Mouse (Mus musculus): Measurements from ENCODE around the gene Ripor1. TPM values are rescaled to one million over a fixed set of nuclear protein-coding genes. Genes with fewer than 3 reads are reported as not detected.

The Ripor1 gene
- polyA plus RNA-seq, 1 experiment from 2014 or later, result 19.5 TPM

GRCm38 (mm10) chr8:105620946-105621720 lies 16.1 kb downstream of the Ripor1 start:
- Histone ChIP-seq H3K27ac (replicated peaks) (no peak overlapping the region), H3K4me1 (peaks cover 19% of the 10 kb centered on the region), H3K9ac (replicated peaks) (no peak overlapping the region; the same call in 1 of the 2 replicates), H3K9me3 (no peaks in the 10 kb centered on the region), H3K4me3 (no peak overlapping the region), H3K27me3 (no peaks in the 10 kb centered on the region), H3K36me3 (peaks cover 64% of the 10 kb centered on the region), H3K4me2 (replicated peaks) (no peak overlapping the region)
- 91% methylated on average over 21 of the region's 21 CpGs for WGBS
- no peak for ATAC-seq (ENCODE audit: low FRiP score, low read depth)

GRCm38 (mm10) chr8:105621841-105622240 lies 16.8 kb downstream of the Ripor1 start:
- Histone ChIP-seq H3K27me3 (no peaks in the 10 kb centered on the region), H3K9me3 (no peaks in the 10 kb centered on the region), H3K4me1 (peaks cover 19% of the 10 kb centered on the region), H3K36me3 (peaks cover 57% of the 10 kb centered on the region), H3K9ac (replicated peaks) (no peak overlapping the region; the same call in 1 of the 2 replicates), H3K4me3 (no peak overlapping the region), H3K4me2 (replicated peaks) (no peak overlapping the region), H3K27ac (replicated peaks) (peak overlapping the region; percentile 75)
- no peak for ATAC-seq (ENCODE audit: low FRiP score, low read depth)
- 77% methylated on average over 4 of the region's 4 CpGs for WGBS

GRCm38 (mm10) chr8:105622421-105622920 lies 17.4 kb downstream of the Ripor1 start:
- no peak overlapping the region for H3K9ac ChIP-seq (replicated peaks)
- no peaks in the 10 kb centered on the region for H3K27me3 ChIP-seq
- H3K36me3 ChIP-seq, result peaks cover 51% of the 10 kb centered on the region
- WGBS, result 8% methylated on average over 8 of the region's 8 CpGs
- ATAC-seq (ENCODE audit: low FRiP score, low read depth), result peak; percentile 87
- H3K9me3 ChIP-seq, result no peaks in the 10 kb centered on the region
- no peak overlapping the region for H3K4me2 ChIP-seq (replicated peaks)
- H3K4me1 ChIP-seq, result peaks cover 19% of the 10 kb centered on the region
- H3K4me3 ChIP-seq, result no peak overlapping the region
- H3K27ac ChIP-seq (replicated peaks), result peak overlapping the region; percentile 75

- Histone ChIP-seq H3K27ac (replicated peaks) (0 out of 2 replicates have a peak overlapping the region, but pooled peaks have one; percentile 75), H3K36me3 (peaks cover 44% of the 10 kb centered on the region), H3K4me1 (peaks cover 19% of the 10 kb centered on the region), H3K4me3 (no peak overlapping the region), H3K4me2 (replicated peaks) (no peak overlapping the region), H3K27me3 (no peaks in the 10 kb centered on the region), H3K9ac (replicated peaks) (no peak overlapping the region; the same call in 1 of the 2 replicates), H3K9me3 (no peaks in the 10 kb centered on the region)
- WGBS, result 23% methylated on average over 5 of the region's 5 CpGs
- ATAC-seq (ENCODE audit: low FRiP score, low read depth), result no peak
These were observed 18.1 kb downstream of the Ripor1 start for GRCm38 (mm10) chr8:105623118-105623517.

- H3K4me2 ChIP-seq (replicated peaks), result no peak overlapping the region
- H3K4me3 ChIP-seq, result no peak overlapping the region
- peaks cover 38% of the 10 kb centered on the region for H3K36me3 ChIP-seq
- H3K9me3 ChIP-seq, result no peaks in the 10 kb centered on the region
- H3K27me3 ChIP-seq, result no peaks in the 10 kb centered on the region
- H3K27ac ChIP-seq (replicated peaks), result peak overlapping the region; percentile 20; the same call in 1 of the 2 replicates
- no peak overlapping the region; the same call in 1 of the 2 replicates for H3K9ac ChIP-seq (replicated peaks)
- ATAC-seq (ENCODE audit: low FRiP score, low read depth), result no peak
- peaks cover 19% of the 10 kb centered on the region for H3K4me1 ChIP-seq
- 54% methylated on average over 7 of the region's 7 CpGs for WGBS
These were observed 18.7 kb downstream of the Ripor1 start for GRCm38 (mm10) chr8:105623679-105624245.

GRCm38 (mm10) chr8:105624401-105624800 lies 19.3 kb downstream of the Ripor1 start:
- H3K4me3 ChIP-seq, result no peak overlapping the region
- H3K9ac ChIP-seq (replicated peaks), result no peak overlapping the region
- no peaks in the 10 kb centered on the region for H3K27me3 ChIP-seq
- no peak for ATAC-seq (ENCODE audit: low FRiP score, low read depth)
- no peak overlapping the region for H3K27ac ChIP-seq (replicated peaks)
- H3K9me3 ChIP-seq, result no peaks in the 10 kb centered on the region
- H3K4me1 ChIP-seq, result peaks cover 19% of the 10 kb centered on the region
- peaks cover 31% of the 10 kb centered on the region for H3K36me3 ChIP-seq
- 68% methylated on average over 3 of the region's 3 CpGs for WGBS
- no peak overlapping the region for H3K4me2 ChIP-seq (replicated peaks)

- H3K9me3 ChIP-seq, result no peaks in the 10 kb centered on the region
- no peak for ATAC-seq (ENCODE audit: low FRiP score, low read depth)
- H3K9ac ChIP-seq (replicated peaks), result no peak overlapping the region
- H3K4me1 ChIP-seq, result peaks cover 19% of the 10 kb centered on the region
- H3K27ac ChIP-seq (replicated peaks), result no peak overlapping the region
- peaks cover 27% of the 10 kb centered on the region for H3K36me3 ChIP-seq
- no peak overlapping the region for H3K4me2 ChIP-seq (replicated peaks)
- no peaks in the 10 kb centered on the region for H3K27me3 ChIP-seq
- 81% methylated on average over 1 of the region's 1 CpGs for WGBS
- H3K4me3 ChIP-seq, result no peak overlapping the region
These were observed 19.8 kb downstream of the Ripor1 start for GRCm38 (mm10) chr8:105624831-105625230.

GRCm38 (mm10) chr8:105626086-105626485 lies 21.0 kb downstream of the Ripor1 start:
- H3K9ac ChIP-seq (replicated peaks), result no peak overlapping the region
- H3K36me3 ChIP-seq, result peaks cover 15% of the 10 kb centered on the region
- no peak overlapping the region for H3K27ac ChIP-seq (replicated peaks)
- no peaks in the 10 kb centered on the region for H3K9me3 ChIP-seq
- H3K4me2 ChIP-seq (replicated peaks), result no peak overlapping the region
- no peak for ATAC-seq (ENCODE audit: low FRiP score, low read depth)
- H3K27me3 ChIP-seq, result no peaks in the 10 kb centered on the region
- H3K4me3 ChIP-seq, result no peak overlapping the region
- peaks cover 19% of the 10 kb centered on the region for H3K4me1 ChIP-seq
- 86% methylated on average over 1 of the region's 1 CpGs for WGBS

- Histone ChIP-seq H3K9me3 (no peaks in the 10 kb centered on the region), H3K4me3 (no peak overlapping the region), H3K27ac (replicated peaks) (no peak overlapping the region), H3K9ac (replicated peaks) (no peak overlapping the region), H3K27me3 (no peaks in the 10 kb centered on the region), H3K36me3 (no peaks in the 10 kb centered on the region), H3K4me2 (replicated peaks) (no peak overlapping the region), H3K4me1 (no peaks in the 10 kb centered on the region)
- no peak for ATAC-seq (ENCODE audit: low FRiP score, low read depth)
- 96% methylated on average over 4 of the region's 4 CpGs for WGBS
These were observed 24.3 kb downstream of the Ripor1 start for GRCm38 (mm10) chr8:105629337-105629736.

GRCm38 (mm10) chr8:105634771-105635458 lies 29.9 kb downstream of the Ripor1 start:
- H3K36me3 ChIP-seq, result no peaks in the 10 kb centered on the region
- H3K27me3 ChIP-seq, result no peaks in the 10 kb centered on the region
- peak overlapping the region; percentile 99 for H3K9ac ChIP-seq (replicated peaks)
- peak overlapping the region; percentile 91 for H3K4me2 ChIP-seq (replicated peaks)
- peak overlapping the region; percentile 92 for H3K4me3 ChIP-seq
- no peak for ATAC-seq (ENCODE audit: low FRiP score, low read depth)
- peaks cover 24% of the 10 kb centered on the region for H3K4me1 ChIP-seq
- no peaks in the 10 kb centered on the region for H3K9me3 ChIP-seq
- H3K27ac ChIP-seq (replicated peaks), result no peak overlapping the region
- WGBS, result 95% methylated on average over 2 of the region's 2 CpGs

GRCm38 (mm10) chr8:105635481-105635880 lies 30.4 kb downstream of the Ripor1 start:
- peak overlapping the region; percentile 91 for H3K4me2 ChIP-seq (replicated peaks)
- no peaks in the 10 kb centered on the region for H3K9me3 ChIP-seq
- H3K4me1 ChIP-seq, result peaks cover 24% of the 10 kb centered on the region
- WGBS, result 2% methylated on average over 11 of the region's 11 CpGs
- peak overlapping the region; percentile 99 for H3K9ac ChIP-seq (replicated peaks)
- ATAC-seq (ENCODE audit: low FRiP score, low read depth), result no peak
- H3K27ac ChIP-seq (replicated peaks), result peak overlapping the region; percentile 100
- no peaks in the 10 kb centered on the region for H3K36me3 ChIP-seq
- H3K4me3 ChIP-seq, result peak overlapping the region; percentile 92
- no peaks in the 10 kb centered on the region for H3K27me3 ChIP-seq

All from midbrain, embryonic 12.5 days (tissue).